Mouse (Mus musculus) C2C12 (cell line): ENCODE measurements around the gene Dcst2. TPM values are rescaled to one million over a fixed set of nuclear protein-coding genes. Genes with fewer than 3 reads are reported as not detected.

Experiments used
- H3K27me3 ChIP-seq: one replicate; pipeline ENCODE4 v1.6.1; 2011; ENCODE audit not compliant: control insufficient read depth, insufficient read depth, insufficient read length
- H3K36me3 ChIP-seq: one replicate; pipeline ENCODE4 v1.6.1; 2011; ENCODE audit not compliant: control insufficient read depth, insufficient read depth
- H3K4me3 ChIP-seq: one replicate; pipeline ENCODE4 v1.5.1; 2011; ENCODE audit warnings: mild to moderate bottlenecking, control low read depth; ENCODE audit not compliant: poor library complexity, insufficient read depth, severe bottlenecking
- H3K79me2 ChIP-seq: one replicate; pipeline ENCODE4 v1.6.1; 2011; ENCODE audit not compliant: control insufficient read depth, insufficient read depth
- H3K79me3 ChIP-seq: one replicate; pipeline ENCODE4 v1.6.1; 2011; ENCODE audit warnings: low read depth, control low read depth
- H3ac ChIP-seq: one replicate; pipeline ENCODE3; 2011; ENCODE audit warnings: low read depth; ENCODE audit not compliant: control insufficient read depth, insufficient read length
- CEBPB ChIP-seq: IDR thresholded peaks from one replicate; pipeline ENCODE4 v1.6.1; 2011; ENCODE audit warnings: low read depth, mild to moderate bottlenecking, control low read depth, moderate library complexity
- CTCF ChIP-seq: IDR thresholded peaks from one replicate; pipeline ENCODE4 v1.5.1; 2011; ENCODE audit not compliant: control insufficient read depth, insufficient read depth, insufficient read length
- FOSL1 ChIP-seq: IDR thresholded peaks from one replicate; pipeline ENCODE4 v1.8.0; 2011; ENCODE audit warnings: mild to moderate bottlenecking, low read length; ENCODE audit not compliant: poor library complexity, insufficient read depth, severe bottlenecking
- MAX ChIP-seq: IDR thresholded peaks from one replicate; pipeline ENCODE4 v1.6.1; 2011; ENCODE audit warnings: mild to moderate bottlenecking, control low read depth
- MYOD1 ChIP-seq: IDR thresholded peaks from one replicate; pipeline ENCODE4 v1.6.1; 2011; ENCODE audit warnings: low read depth; ENCODE audit not compliant: control insufficient read depth, insufficient read length
- MYOG ChIP-seq: IDR thresholded peaks from one replicate; pipeline ENCODE4 v1.6.1; 2011; ENCODE audit not compliant: control insufficient read depth, insufficient read length; ENCODE audit errors: extremely low read depth
- USF1 ChIP-seq: IDR thresholded peaks from one replicate; pipeline ENCODE4 v1.6.1; 2011; ENCODE audit warnings: low read depth, mild to moderate bottlenecking, control low read depth, moderate library complexity
- polyA plus RNA-seq: library from polyadenylated mRNA; unstranded; fragments of >200 nt; fragmentation: generic; extraction: Trizol; gene quantifications from one replicate; pipeline ENCODE4 v1.2.1, GENCODE M21; 2012; ENCODE audit warnings: missing spikeins

The Dcst2 gene
- polyA plus RNA-seq, 1 experiment: 0.01 TPM

DNA sequence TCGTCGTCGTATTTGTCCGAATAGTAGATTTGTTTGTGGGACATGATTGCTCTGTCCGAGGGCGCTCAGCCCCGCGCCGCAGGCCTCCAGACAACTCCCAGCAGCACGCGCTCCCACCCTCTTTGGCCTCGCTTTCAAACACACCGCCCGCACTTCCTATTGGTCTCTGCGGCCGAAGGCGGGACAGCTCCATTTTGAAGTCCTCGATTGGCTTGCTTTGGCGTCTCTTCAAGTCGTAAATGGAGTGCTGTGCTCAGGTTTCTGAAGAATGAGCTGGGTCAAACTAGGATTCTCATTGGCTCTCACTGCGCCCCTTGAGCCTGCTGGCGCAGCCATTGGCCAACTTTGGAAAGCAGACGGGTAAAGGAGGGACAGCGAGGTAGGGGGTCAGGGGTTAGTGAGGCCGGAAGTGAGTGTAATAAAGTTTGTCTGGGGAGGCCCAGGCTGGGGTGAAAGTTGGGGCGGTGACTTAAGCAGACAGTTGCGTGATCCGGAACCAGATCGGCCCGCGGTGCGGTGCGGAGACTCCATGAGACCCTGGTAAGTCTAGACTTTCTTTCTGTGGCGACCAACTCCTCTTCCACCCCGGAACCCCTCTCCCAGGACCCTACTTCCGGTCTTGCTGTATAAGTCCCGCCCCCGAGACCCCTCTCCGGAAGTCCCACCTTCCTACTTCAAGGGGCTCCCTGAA is 56.5 kb downstream of the Dcst2 start, which contains the start of the genes Cks1b and Shc1:
TSS of gene Cks1b (minus strand) at position 214 of the 691 bp plus-strand sequence.
TSS of gene Shc1 (plus strand) at position 274 of the 691 bp plus-strand sequence.
- H3K36me3 ChIP-seq: peaks cover 51% of the 10 kb centered on the region
- H3K79me2 ChIP-seq: peaks cover 77% of the 10 kb centered on the region
- peak within 1 kb of the TSS; percentile 73 for H3K4me3 ChIP-seq
- H3ac ChIP-seq: peak within 1 kb of the TSS; percentile 86
- peaks cover 54% of the 10 kb centered on the region for H3K79me3 ChIP-seq
- TF ChIP-seq MAX: peak; percentile 71
- TF ChIP-seq FOSL1: no peak
- TF ChIP-seq CTCF: no peak
- no peaks in the 10 kb centered on the region for H3K27me3 ChIP-seq

DNA sequence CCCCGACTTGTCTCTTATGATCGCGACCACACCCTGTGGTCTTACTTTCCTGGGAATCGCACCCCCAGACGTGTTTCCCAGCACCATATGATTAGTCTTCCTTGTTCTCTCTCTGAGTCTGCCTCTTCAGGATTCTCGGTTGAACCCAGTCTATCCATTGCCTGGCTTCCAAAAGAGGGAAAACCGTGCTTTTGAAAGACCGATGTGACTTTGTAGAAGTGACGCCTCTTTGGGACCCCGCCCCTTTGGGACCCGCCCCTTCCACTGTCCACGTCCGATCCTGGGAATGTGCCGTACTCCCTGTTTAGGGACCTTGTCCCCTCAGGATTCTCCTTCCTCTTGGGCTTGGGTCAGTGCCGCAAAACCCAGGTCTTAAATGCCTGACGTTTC is 57.1 kb downstream of the Dcst2 start:
- H3K27me3 ChIP-seq: no peaks in the 10 kb centered on the region
- peak overlapping the region; percentile 73 for H3K4me3 ChIP-seq
- peaks cover 57% of the 10 kb centered on the region for H3K79me3 ChIP-seq
- no peak for TF ChIP-seq MAX
- TF ChIP-seq CEBPB: no peak
- TF ChIP-seq MYOG: no peak
- TF ChIP-seq CTCF: no peak
- TF ChIP-seq MYOD1: no peak
- TF ChIP-seq USF1: no peak
- TF ChIP-seq FOSL1: no peak
- H3K36me3 ChIP-seq: peaks cover 50% of the 10 kb centered on the region
- peak overlapping the region; percentile 75 for H3ac ChIP-seq
- H3K79me2 ChIP-seq: peaks cover 82% of the 10 kb centered on the region

DNA sequence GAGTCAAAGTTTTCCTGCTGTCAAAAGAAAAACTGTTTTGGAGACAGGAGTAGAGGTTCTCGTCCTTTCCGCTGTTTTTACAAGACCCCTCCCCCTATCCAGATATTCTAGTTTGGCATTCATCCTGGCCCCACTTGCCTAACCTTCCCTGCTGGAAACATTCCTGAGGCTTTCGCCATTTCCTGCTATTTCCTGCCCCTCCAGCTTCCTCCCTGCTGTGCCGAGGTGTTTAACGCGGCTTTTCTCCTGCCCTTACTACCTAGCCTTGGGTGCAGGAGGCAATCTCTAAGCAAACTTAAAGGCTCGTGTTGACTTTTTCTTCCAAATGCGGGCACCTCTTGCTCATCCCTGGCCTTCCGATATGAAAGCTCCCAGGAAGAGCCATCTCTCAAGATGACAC is 57.8 kb downstream of the Dcst2 start:
- H3K79me3 ChIP-seq: peaks cover 59% of the 10 kb centered on the region

DNA sequence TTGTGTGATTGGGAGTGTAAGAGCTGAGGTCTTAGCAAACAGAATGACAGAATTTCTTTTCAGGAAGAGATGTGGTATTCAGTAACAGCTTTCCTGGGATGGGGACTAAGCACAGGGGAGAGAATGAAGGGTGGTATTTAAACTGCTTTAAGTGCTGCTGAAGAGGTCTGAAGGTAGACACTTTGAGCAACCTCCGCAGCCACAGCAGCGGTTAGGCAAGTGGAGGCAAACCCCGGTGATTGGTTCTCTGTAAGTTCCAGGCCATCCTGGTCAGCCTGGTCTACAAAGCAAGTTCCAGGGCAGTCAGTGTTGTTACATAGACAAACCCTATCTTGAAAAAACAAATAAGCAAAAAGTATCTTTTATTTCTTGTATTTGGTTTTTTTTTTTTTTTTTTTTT is 58.2 kb downstream of the Dcst2 start:
- Histone ChIP-seq H3K4me3 (peak overlapping the region; percentile 73), H3K79me2 (peaks cover 88% of the 10 kb centered on the region), H3ac (peak overlapping the region; percentile 28), H3K36me3 (peaks cover 48% of the 10 kb centered on the region), H3K79me3 (peaks cover 56% of the 10 kb centered on the region), H3K27me3 (no peaks in the 10 kb centered on the region)
- TF ChIP-seq CTCF (no peak), FOSL1 (no peak), USF1 (no peak)

More for the DNA sequence above, 57.8 kb downstream of the Dcst2 start:
- H3K36me3 ChIP-seq: peaks cover 49% of the 10 kb centered on the region
- peak overlapping the region; percentile 73 for H3K4me3 ChIP-seq
- peaks cover 88% of the 10 kb centered on the region for H3K79me2 ChIP-seq
- no peaks in the 10 kb centered on the region for H3K27me3 ChIP-seq
- TF ChIP-seq CEBPB (peak; percentile 76), MYOG (no peak), FOSL1 (no peak)
- H3ac ChIP-seq: peak overlapping the region; percentile 70

DNA sequence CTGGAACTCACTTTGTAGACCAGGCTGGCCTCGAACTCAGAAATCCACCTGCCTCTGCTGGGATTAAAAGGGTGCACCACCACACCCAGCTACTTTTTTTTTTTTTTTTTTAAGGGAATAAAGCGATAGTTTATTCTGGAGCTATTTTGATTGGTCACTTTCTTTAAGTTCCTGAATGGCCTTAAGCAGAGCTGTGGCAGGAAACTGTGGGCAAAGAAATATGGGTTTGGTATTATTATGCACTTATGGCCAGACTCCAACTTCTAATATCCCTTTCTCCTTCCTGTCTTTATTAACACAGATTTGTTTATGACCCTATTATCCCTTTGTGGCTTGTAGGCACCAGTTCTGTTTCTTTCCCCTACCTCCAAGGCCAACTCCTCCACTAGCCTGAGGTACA is 58.6 kb downstream of the Dcst2 start:
- TF ChIP-seq CEBPB (no peak), MYOD1 (no peak), CTCF (no peak), USF1 (no peak), MYOG (no peak), FOSL1 (no peak), MAX (no peak)
- H3K79me2 ChIP-seq: peaks cover 88% of the 10 kb centered on the region
- peak overlapping the region; percentile 73 for H3K4me3 ChIP-seq

DNA sequence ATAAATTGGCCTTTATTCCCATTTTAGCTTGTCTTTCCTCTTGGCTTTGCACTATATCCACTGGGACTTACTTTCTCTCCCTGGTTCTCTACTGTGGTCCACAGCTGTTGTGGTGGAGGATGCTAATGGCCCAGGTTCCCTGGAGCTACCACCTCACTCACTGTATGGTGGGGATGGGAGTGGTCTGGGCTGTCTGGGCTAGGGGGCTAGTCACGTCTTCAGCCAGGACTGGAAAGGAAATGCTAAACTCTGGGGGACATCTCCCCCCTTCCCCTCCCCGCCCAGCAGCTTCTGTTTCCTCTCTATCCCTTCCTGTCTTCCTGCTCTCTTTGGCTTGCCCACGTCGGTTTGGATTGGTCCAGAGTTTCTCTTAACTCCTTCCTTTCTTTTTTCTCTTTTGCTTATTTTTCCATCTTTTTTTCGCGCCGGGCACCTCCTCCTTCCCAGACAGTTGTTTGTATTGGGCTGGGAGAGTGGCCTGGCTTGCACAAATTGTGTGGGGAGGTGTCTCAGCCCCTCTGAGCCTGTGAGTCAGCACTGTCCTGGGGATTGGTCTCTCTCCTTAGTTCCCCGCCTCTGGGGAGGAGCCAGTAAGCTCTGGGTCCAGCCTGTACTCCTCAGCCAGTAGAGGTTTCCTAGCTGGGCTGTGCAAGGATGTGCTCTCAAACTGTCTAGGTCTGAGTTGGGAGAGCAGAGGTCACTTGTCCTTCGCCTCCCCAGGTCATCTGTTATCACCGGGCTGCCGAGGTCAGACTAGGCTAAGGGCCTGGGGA is 59.4 kb downstream of the Dcst2 start:
- Histone ChIP-seq H3ac (peak overlapping the region; percentile 65), H3K79me2 (peaks cover 80% of the 10 kb centered on the region), H3K27me3 (no peaks in the 10 kb centered on the region), H3K79me3 (peaks cover 46% of the 10 kb centered on the region), H3K4me3 (peak overlapping the region; percentile 73), H3K36me3 (peaks cover 45% of the 10 kb centered on the region)
- TF ChIP-seq MYOD1 (no peak), MAX (no peak), FOSL1 (no peak), CEBPB (no peak), CTCF (no peak), USF1 (no peak), MYOG (no peak)

More for the DNA sequence above, 58.6 kb downstream of the Dcst2 start:
- no peaks in the 10 kb centered on the region for H3K27me3 ChIP-seq
- H3K36me3 ChIP-seq: peaks cover 48% of the 10 kb centered on the region
- H3ac ChIP-seq: no peak overlapping the region
- peaks cover 54% of the 10 kb centered on the region for H3K79me3 ChIP-seq
